Mouse (Mus musculus): ENCODE measurements around the gene Babam2.

The Babam2 gene

GRCm38 (mm10) chr5:31697644-31698296, at the start of gene Babam2:
TSS of gene Babam2 (plus strand) at chr5:31697684.
- peak; percentile 96 for DNase-seq

GRCm38 (mm10) chr5:31650518-31651288, 46.8 kb upstream of the Babam2 start:
- no peak for DNase-seq

- no peak for DNase-seq
Measured at GRCm38 (mm10) chr5:31655688-31656190, 41.7 kb upstream of the Babam2 start.

GRCm38 (mm10) chr5:31666176-31666575, 31.3 kb upstream of the Babam2 start:
- no peak for DNase-seq

- DNase-seq, result no peak
Measured at GRCm38 (mm10) chr5:31668325-31668968, 29.0 kb upstream of the Babam2 start.

GRCm38 (mm10) chr5:31669984-31670383, 27.5 kb upstream of the Babam2 start:
- DNase-seq, result no peak

- no peak for DNase-seq
Measured at GRCm38 (mm10) chr5:31671137-31671536, 26.3 kb upstream of the Babam2 start.

- no peak for DNase-seq
Measured at GRCm38 (mm10) chr5:31673431-31673830, 24.1 kb upstream of the Babam2 start.

- DNase-seq, result no peak
Measured at GRCm38 (mm10) chr5:31678000-31678399, 19.5 kb upstream of the Babam2 start.

- DNase-seq, result no peak
Measured at GRCm38 (mm10) chr5:31680183-31680582, 17.3 kb upstream of the Babam2 start.

GRCm38 (mm10) chr5:31682305-31682704, 15.2 kb upstream of the Babam2 start:
- DNase-seq, result no peak

- no peak for DNase-seq
Measured at GRCm38 (mm10) chr5:31686040-31686439, 11.4 kb upstream of the Babam2 start.

GRCm38 (mm10) chr5:31687972-31688371, 9.5 kb upstream of the Babam2 start:
- no peak for DNase-seq

GRCm38 (mm10) chr5:31693191-31693590, 4.3 kb upstream of the Babam2 start:
- no peak for DNase-seq

- DNase-seq, result no peak
Measured at GRCm38 (mm10) chr5:31696971-31697643, 377 bp upstream of the Babam2 start, which contains the start of gene Rbks. TSS of gene Rbks (minus strand) at chr5:31697627.

GRCm38 (mm10) chr5:31698297-31698726, 828 bp downstream of the Babam2 start:
- DNase-seq, result peak; percentile 92

GRCm38 (mm10) chr5:31698931-31699330, 1.4 kb downstream of the Babam2 start:
- no peak for DNase-seq

- no peak for DNase-seq
Measured at GRCm38 (mm10) chr5:31699397-31699796, 1.9 kb downstream of the Babam2 start.

- no peak for DNase-seq
Measured at GRCm38 (mm10) chr5:31704971-31705370, 7.5 kb downstream of the Babam2 start.

- DNase-seq, result no peak
Measured at GRCm38 (mm10) chr5:31706826-31707225, 9.3 kb downstream of the Babam2 start.

- peak; percentile 33 for DNase-seq
Measured at GRCm38 (mm10) chr5:31709389-31709788, 11.9 kb downstream of the Babam2 start.

GRCm38 (mm10) chr5:31713280-31713711, 15.8 kb downstream of the Babam2 start:
- DNase-seq, result no peak

- no peak for DNase-seq
Measured at GRCm38 (mm10) chr5:31713841-31714264, 16.4 kb downstream of the Babam2 start.
